Mouse (Mus musculus): ENCODE results near the gene Cmip. TPM values are rescaled to one million over a fixed set of nuclear protein-coding genes. Genes with fewer than 3 reads are reported as not detected.

Gene Cmip
- polyA plus RNA-seq, 1 experiment = 23.6 TPM

- peaks cover 42% of the 10 kb centered on the region for H3K79me2 ChIP-seq (ENCODE audit: control insufficient read depth, insufficient read depth)
- no peak overlapping the region for H3K4me2 ChIP-seq (ENCODE audit: low read depth)
- no peak for TF ChIP-seq CEBPB (IDR thresholded peaks at IDR 0.05; ENCODE audit: insufficient read depth, poor library complexity, severe bottlenecking)
- no peak for TF ChIP-seq REST (IDR thresholded peaks at IDR 0.05; ENCODE audit: insufficient read depth, insufficient read length)
- no peak for TF ChIP-seq USF1 (IDR thresholded peaks at IDR 0.05; ENCODE audit: low read depth)
- no peak for TF ChIP-seq MAX (IDR thresholded peaks at IDR 0.05; ENCODE audit: low read depth)
- TF ChIP-seq TCF12 (IDR thresholded peaks at IDR 0.05; ENCODE audit: insufficient read depth, poor library complexity, severe bottlenecking) = no peak
- TF ChIP-seq E2F4 (IDR thresholded peaks at IDR 0.05; ENCODE audit: insufficient read depth) = no peak
- TF ChIP-seq MYOG (IDR thresholded peaks at IDR 0.05; ENCODE audit: control insufficient read depth in 1 of 3, insufficient read depth in 1 of 3, insufficient read length in 2 of 3, low read depth in 2 of 3) = no peak
- no peaks in the 10 kb centered on the region for H3K36me3 ChIP-seq (ENCODE audit: control insufficient read depth, insufficient read depth)
- no peak overlapping the region for H3K4me3 ChIP-seq
- H3ac ChIP-seq (ENCODE audit: control insufficient read depth, insufficient read length) = no peak overlapping the region
- no peaks in the 10 kb centered on the region for H3K27me3 ChIP-seq (ENCODE audit: control insufficient read depth, insufficient read depth, insufficient read length)
Measured at GRCm38 (mm10) chr8:117326735-117327134, 69.9 kb downstream of the Cmip start.

- TF ChIP-seq USF1 (IDR thresholded peaks at IDR 0.05; ENCODE audit: low read depth) = no peak
- TF ChIP-seq MYOD1 (IDR thresholded peaks at IDR 0.05; ENCODE audit: control insufficient read depth in 1 of 3, insufficient read length in 2 of 3, low read depth in 2 of 3) = no peak
- no peak for TF ChIP-seq E2F4 (IDR thresholded peaks at IDR 0.05; ENCODE audit: insufficient read depth)
- no peak for TF ChIP-seq TCF12 (IDR thresholded peaks at IDR 0.05; ENCODE audit: insufficient read depth, poor library complexity, severe bottlenecking)
- TF ChIP-seq CEBPB (IDR thresholded peaks at IDR 0.05; ENCODE audit: insufficient read depth, poor library complexity, severe bottlenecking) = no peak
- no peak for TF ChIP-seq MAX (IDR thresholded peaks at IDR 0.05; ENCODE audit: low read depth)
- TF ChIP-seq TCF3 (IDR thresholded peaks at IDR 0.05; ENCODE audit: insufficient read length, low read depth) = no peak
- TF ChIP-seq REST (IDR thresholded peaks at IDR 0.05; ENCODE audit: insufficient read depth, insufficient read length) = no peak
- TF ChIP-seq POLR2A (IDR thresholded peaks at IDR 0.05; ENCODE audit: insufficient read length, low read depth) = no peak
- no peak for TF ChIP-seq SRF (IDR thresholded peaks at IDR 0.05; ENCODE audit: control insufficient read depth, insufficient read length, low read depth)
- no peak for TF ChIP-seq POLR2AphosphoS2 (IDR thresholded peaks at IDR 0.05; ENCODE audit: insufficient read length, low read depth)
- no peak for TF ChIP-seq MYOG (IDR thresholded peaks at IDR 0.05; ENCODE audit: control insufficient read depth in 1 of 3, insufficient read depth in 1 of 3, insufficient read length in 2 of 3, low read depth in 2 of 3)
- H3K36me3 ChIP-seq (ENCODE audit: control insufficient read depth, insufficient read depth) = no peaks in the 10 kb centered on the region
- H3K79me2 ChIP-seq (ENCODE audit: control insufficient read depth, insufficient read depth) = peaks cover 46% of the 10 kb centered on the region
Measured at GRCm38 (mm10) chr8:117327385-117327837, 70.5 kb downstream of the Cmip start.

DNA sequence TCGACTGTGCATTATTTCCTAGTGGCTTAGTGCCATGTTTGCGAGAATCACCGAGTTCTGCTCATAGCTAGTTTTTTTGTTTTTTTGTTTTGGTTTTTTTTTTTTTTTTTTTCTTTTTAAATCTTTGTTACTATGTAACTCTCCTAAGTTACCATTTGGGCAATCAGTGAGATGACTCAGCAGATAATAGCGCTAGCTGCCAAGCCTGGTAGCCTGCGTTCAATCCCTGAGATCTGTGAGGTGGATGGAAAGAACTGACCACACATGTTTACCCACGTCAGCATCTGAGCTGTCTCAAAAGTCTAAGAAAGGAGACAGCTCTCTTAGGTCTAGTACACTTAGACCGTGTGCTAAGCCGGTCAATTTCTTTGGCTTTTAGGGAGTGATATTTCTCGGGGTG, 71.9 kb downstream of the Cmip start:
- Histone ChIP-seq H3K36me3 (ENCODE audit: control insufficient read depth, insufficient read depth) (no peaks in the 10 kb centered on the region), H3K4me2 (ENCODE audit: low read depth) (peak overlapping the region; percentile 52), H3ac (ENCODE audit: control insufficient read depth, insufficient read length) (no peak overlapping the region), H3K79me2 (ENCODE audit: control insufficient read depth, insufficient read depth) (peaks cover 46% of the 10 kb centered on the region), H3K4me3 (no peak overlapping the region), H3K27me3 (ENCODE audit: control insufficient read depth, insufficient read depth, insufficient read length) (no peaks in the 10 kb centered on the region)
- no peak for TF ChIP-seq E2F4 (IDR thresholded peaks at IDR 0.05; ENCODE audit: insufficient read depth)
- no peak for TF ChIP-seq MAX (IDR thresholded peaks at IDR 0.05; ENCODE audit: low read depth)

More at GRCm38 (mm10) chr8:117327385-117327837, 70.5 kb downstream of the Cmip start:
- Histone ChIP-seq H3ac (ENCODE audit: control insufficient read depth, insufficient read length) (no peak overlapping the region), H3K4me3 (no peak overlapping the region), H3K27me3 (ENCODE audit: control insufficient read depth, insufficient read depth, insufficient read length) (no peaks in the 10 kb centered on the region), H3K4me2 (ENCODE audit: low read depth) (peak overlapping the region; percentile 6)

GRCm38 (mm10) chr8:117329167-117329566, 72.3 kb downstream of the Cmip start:
- Histone ChIP-seq H3ac (ENCODE audit: control insufficient read depth, insufficient read length) (no peak overlapping the region), H3K4me2 (ENCODE audit: low read depth) (peak overlapping the region; percentile 52), H3K27me3 (ENCODE audit: control insufficient read depth, insufficient read depth, insufficient read length) (no peaks in the 10 kb centered on the region), H3K4me3 (no peak overlapping the region), H3K79me2 (ENCODE audit: control insufficient read depth, insufficient read depth) (peaks cover 46% of the 10 kb centered on the region), H3K36me3 (ENCODE audit: control insufficient read depth, insufficient read depth) (no peaks in the 10 kb centered on the region)
- TF ChIP-seq E2F4 (IDR thresholded peaks at IDR 0.05; ENCODE audit: insufficient read depth) (no peak), USF1 (IDR thresholded peaks at IDR 0.05; ENCODE audit: low read depth) (no peak), TCF3 (IDR thresholded peaks at IDR 0.05; ENCODE audit: insufficient read length, low read depth) (no peak), MAX (IDR thresholded peaks at IDR 0.05; ENCODE audit: low read depth) (no peak), MYOD1 (IDR thresholded peaks at IDR 0.05; ENCODE audit: control insufficient read depth in 1 of 3, insufficient read length in 2 of 3, low read depth in 2 of 3) (peak in 2 of 3 experiments; percentile 39 to 60), POLR2AphosphoS2 (IDR thresholded peaks at IDR 0.05; ENCODE audit: insufficient read length, low read depth) (no peak), MYOG (IDR thresholded peaks at IDR 0.05; ENCODE audit: control insufficient read depth in 1 of 3, insufficient read depth in 1 of 3, insufficient read length in 2 of 3, low read depth in 2 of 3) (no peak), TCF12 (IDR thresholded peaks at IDR 0.05; ENCODE audit: insufficient read depth, poor library complexity, severe bottlenecking) (no peak)

- no peaks in the 10 kb centered on the region for H3K36me3 ChIP-seq (ENCODE audit: control insufficient read depth, insufficient read depth)
- H3K79me2 ChIP-seq (ENCODE audit: control insufficient read depth, insufficient read depth) = peaks cover 46% of the 10 kb centered on the region
- no peak overlapping the region for H3ac ChIP-seq (ENCODE audit: control insufficient read depth, insufficient read length)
- H3K4me2 ChIP-seq (ENCODE audit: low read depth) = peak overlapping the region; percentile 52
- no peak overlapping the region for H3K4me3 ChIP-seq
- H3K27me3 ChIP-seq (ENCODE audit: control insufficient read depth, insufficient read depth, insufficient read length) = no peaks in the 10 kb centered on the region
- TF ChIP-seq E2F4 (IDR thresholded peaks at IDR 0.05; ENCODE audit: insufficient read depth) (no peak), POLR2AphosphoS2 (IDR thresholded peaks at IDR 0.05; ENCODE audit: insufficient read length, low read depth) (no peak), MYOD1 (IDR thresholded peaks at IDR 0.05; ENCODE audit: control insufficient read depth in 1 of 3, insufficient read length in 2 of 3, low read depth in 2 of 3) (peak in 1 of 3 experiments; percentile 21), MYOG (IDR thresholded peaks at IDR 0.05; ENCODE audit: control insufficient read depth in 1 of 3, insufficient read depth in 1 of 3, insufficient read length in 2 of 3, low read depth in 2 of 3) (peak in 1 of 3 experiments; percentile 69), USF1 (IDR thresholded peaks at IDR 0.05; ENCODE audit: low read depth) (no peak), TCF3 (IDR thresholded peaks at IDR 0.05; ENCODE audit: insufficient read length, low read depth) (no peak), POLR2A (IDR thresholded peaks at IDR 0.05; ENCODE audit: insufficient read length, low read depth) (no peak), SRF (IDR thresholded peaks at IDR 0.05; ENCODE audit: control insufficient read depth, insufficient read length, low read depth) (no peak), MAX (IDR thresholded peaks at IDR 0.05; ENCODE audit: low read depth) (no peak), TCF12 (IDR thresholded peaks at IDR 0.05; ENCODE audit: insufficient read depth, poor library complexity, severe bottlenecking) (no peak), REST (IDR thresholded peaks at IDR 0.05; ENCODE audit: insufficient read depth, insufficient read length) (no peak), CEBPB (IDR thresholded peaks at IDR 0.05; ENCODE audit: insufficient read depth, poor library complexity, severe bottlenecking) (no peak)
Measured at GRCm38 (mm10) chr8:117329903-117330302, 73.0 kb downstream of the Cmip start.
